Mouse (Mus musculus) small intestine, adult 2 months (tissue): ENCODE data around the gene Drd5.

Experiments used
- CTCF ChIP-seq: fragments of 200-500 bp; IDR thresholded peaks from 2 replicates; pipeline ENCODE4 v1.5.1; 2012; ENCODE audit warnings: low read depth, mild to moderate bottlenecking, control low read depth, inconsistent platforms, low read length, moderate library complexity, mixed read lengths; ENCODE audit not compliant: insufficient replicate concordance, insufficient read length; ENCODE audit errors: extremely low read depth
- POLR2A ChIP-seq: fragments of 200-500 bp; IDR thresholded peaks from 2 replicates; pipeline ENCODE4 v1.6.1; 2012; ENCODE audit warnings: low read depth, mild to moderate bottlenecking, control low read depth, inconsistent platforms, low read length, moderate library complexity

DNA sequence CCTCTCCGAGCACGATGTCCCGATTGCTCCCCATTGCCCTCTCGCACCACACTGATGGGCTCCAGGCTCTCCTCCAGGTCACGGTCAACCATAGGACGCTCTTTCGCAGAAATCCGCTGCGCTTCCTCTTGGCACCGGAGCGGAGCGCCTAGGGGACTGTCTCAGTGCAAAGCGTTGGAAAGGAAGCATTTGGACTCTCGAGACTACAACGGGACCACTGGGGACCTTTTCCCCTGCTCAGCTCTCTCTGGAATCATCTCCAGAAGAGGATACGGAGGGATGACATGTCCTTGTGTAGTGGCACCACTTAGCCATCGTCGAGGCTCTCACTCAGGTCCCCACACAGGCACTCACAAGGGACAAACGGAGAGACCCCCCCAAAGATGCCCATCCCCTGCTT is 42.7 kb upstream of the Drd5 start:
- TF ChIP-seq POLR2A = no peak
- TF ChIP-seq CTCF = no peak
